Mouse (Mus musculus): ENCODE results near the gene Scimp. TPM values are rescaled to one million over a fixed set of nuclear protein-coding genes. Genes with fewer than 3 reads are reported as not detected.

The Scimp gene
- polyA plus RNA-seq (2012; fragmentation: generic; extraction: Trizol) = not detected
- long read RNA-seq, experiment 1 = 0 reads
- long read RNA-seq, experiment 2 = 0 reads

GRCm38 (mm10) chr11:70812365-70812764 is at the start of gene Scimp:
TSS of gene Scimp (minus strand) at chr11:70812586.
- no peaks in the 10 kb centered on the region for H3K27me3 ChIP-seq (ENCODE audit: control insufficient read depth, insufficient read depth, insufficient read length)
- no peak for TF ChIP-seq MAX (IDR thresholded peaks at IDR 0.05)
- TF ChIP-seq CTCF (IDR thresholded peaks at IDR 0.05; ENCODE audit: control insufficient read depth, insufficient read depth, insufficient read length) = no peak
- TF ChIP-seq MYOG (IDR thresholded peaks at IDR 0.05; ENCODE audit: control insufficient read depth, extremely low read depth, insufficient read length) = no peak
- no peak for TF ChIP-seq CEBPB (IDR thresholded peaks at IDR 0.05; ENCODE audit: low read depth)
- TF ChIP-seq USF1 (IDR thresholded peaks at IDR 0.05; ENCODE audit: low read depth) = no peak
- TF ChIP-seq FOSL1 (IDR thresholded peaks at IDR 0.05; ENCODE audit: insufficient read depth, low read length, poor library complexity, severe bottlenecking) = no peak
- TF ChIP-seq MYOD1 (IDR thresholded peaks at IDR 0.05; ENCODE audit: control insufficient read depth, insufficient read length, low read depth) = no peak
- H3K79me2 ChIP-seq (ENCODE audit: control insufficient read depth, insufficient read depth) = no peaks in the 10 kb centered on the region
- H3K36me3 ChIP-seq (ENCODE audit: control insufficient read depth, insufficient read depth) = no peaks in the 10 kb centered on the region
- H3K79me3 ChIP-seq (ENCODE audit: low read depth) = no peaks in the 10 kb centered on the region
- no peak within 1 kb of the TSS for H3K4me3 ChIP-seq (ENCODE audit: insufficient read depth, poor library complexity, severe bottlenecking)
- H3ac ChIP-seq (ENCODE audit: control insufficient read depth, insufficient read length, low read depth) = no peak within 1 kb of the TSS

- H3K79me3 ChIP-seq (ENCODE audit: low read depth) = peaks cover 58% of the 10 kb centered on the region
- TF ChIP-seq MAX (IDR thresholded peaks at IDR 0.05) (no peak), USF1 (IDR thresholded peaks at IDR 0.05; ENCODE audit: low read depth) (no peak), CEBPB (IDR thresholded peaks at IDR 0.05; ENCODE audit: low read depth) (no peak), CTCF (IDR thresholded peaks at IDR 0.05; ENCODE audit: control insufficient read depth, insufficient read depth, insufficient read length) (no peak), FOSL1 (IDR thresholded peaks at IDR 0.05; ENCODE audit: insufficient read depth, low read length, poor library complexity, severe bottlenecking) (no peak), MYOD1 (IDR thresholded peaks at IDR 0.05; ENCODE audit: control insufficient read depth, insufficient read length, low read depth) (no peak), MYOG (IDR thresholded peaks at IDR 0.05; ENCODE audit: control insufficient read depth, extremely low read depth, insufficient read length) (no peak)
Observed at GRCm38 (mm10) chr11:70860371-70860770, 48.0 kb upstream of the Scimp start.

GRCm38 (mm10) chr11:70846029-70846428 is 33.6 kb upstream of the Scimp start:
- Histone ChIP-seq H3K79me2 (ENCODE audit: control insufficient read depth, insufficient read depth) (peaks cover 65% of the 10 kb centered on the region), H3K79me3 (ENCODE audit: low read depth) (peaks cover 55% of the 10 kb centered on the region), H3ac (ENCODE audit: control insufficient read depth, insufficient read length, low read depth) (no peak overlapping the region), H3K36me3 (ENCODE audit: control insufficient read depth, insufficient read depth) (peaks cover 9% of the 10 kb centered on the region), H3K27me3 (ENCODE audit: control insufficient read depth, insufficient read depth, insufficient read length) (no peaks in the 10 kb centered on the region), H3K4me3 (ENCODE audit: insufficient read depth, poor library complexity, severe bottlenecking) (peak overlapping the region; percentile 93)
- TF ChIP-seq MYOG (IDR thresholded peaks at IDR 0.05; ENCODE audit: control insufficient read depth, extremely low read depth, insufficient read length) (no peak), MAX (IDR thresholded peaks at IDR 0.05) (no peak), CEBPB (IDR thresholded peaks at IDR 0.05; ENCODE audit: low read depth) (no peak), MYOD1 (IDR thresholded peaks at IDR 0.05; ENCODE audit: control insufficient read depth, insufficient read length, low read depth) (no peak), FOSL1 (IDR thresholded peaks at IDR 0.05; ENCODE audit: insufficient read depth, low read length, poor library complexity, severe bottlenecking) (no peak), CTCF (IDR thresholded peaks at IDR 0.05; ENCODE audit: control insufficient read depth, insufficient read depth, insufficient read length) (no peak)

More at GRCm38 (mm10) chr11:70860371-70860770, 48.0 kb upstream of the Scimp start:
- Histone ChIP-seq H3K36me3 (ENCODE audit: control insufficient read depth, insufficient read depth) (no peaks in the 10 kb centered on the region), H3K27me3 (ENCODE audit: control insufficient read depth, insufficient read depth, insufficient read length) (no peaks in the 10 kb centered on the region), H3K79me2 (ENCODE audit: control insufficient read depth, insufficient read depth) (peaks cover 100% of the 10 kb centered on the region), H3ac (ENCODE audit: control insufficient read depth, insufficient read length, low read depth) (no peak overlapping the region), H3K4me3 (ENCODE audit: insufficient read depth, poor library complexity, severe bottlenecking) (no peak overlapping the region)

GRCm38 (mm10) chr11:70845457-70845978 is 33.1 kb upstream of the Scimp start:
- TF ChIP-seq MAX (IDR thresholded peaks at IDR 0.05) = no peak
- TF ChIP-seq CEBPB (IDR thresholded peaks at IDR 0.05; ENCODE audit: low read depth) = no peak
- TF ChIP-seq CTCF (IDR thresholded peaks at IDR 0.05; ENCODE audit: control insufficient read depth, insufficient read depth, insufficient read length) = no peak
- TF ChIP-seq FOSL1 (IDR thresholded peaks at IDR 0.05; ENCODE audit: insufficient read depth, low read length, poor library complexity, severe bottlenecking) = no peak
- TF ChIP-seq MYOG (IDR thresholded peaks at IDR 0.05; ENCODE audit: control insufficient read depth, extremely low read depth, insufficient read length) = no peak
- TF ChIP-seq MYOD1 (IDR thresholded peaks at IDR 0.05; ENCODE audit: control insufficient read depth, insufficient read length, low read depth) = no peak
- no peak for TF ChIP-seq USF1 (IDR thresholded peaks at IDR 0.05; ENCODE audit: low read depth)
- H3K79me3 ChIP-seq (ENCODE audit: low read depth) = peaks cover 49% of the 10 kb centered on the region
- H3K36me3 ChIP-seq (ENCODE audit: control insufficient read depth, insufficient read depth) = peaks cover 9% of the 10 kb centered on the region
- H3K79me2 ChIP-seq (ENCODE audit: control insufficient read depth, insufficient read depth) = peaks cover 60% of the 10 kb centered on the region
- H3ac ChIP-seq (ENCODE audit: control insufficient read depth, insufficient read length, low read depth) = peak overlapping the region; percentile 84
- no peaks in the 10 kb centered on the region for H3K27me3 ChIP-seq (ENCODE audit: control insufficient read depth, insufficient read depth, insufficient read length)
- H3K4me3 ChIP-seq (ENCODE audit: insufficient read depth, poor library complexity, severe bottlenecking) = peak overlapping the region; percentile 93

GRCm38 (mm10) chr11:70844559-70845456 is 32.4 kb upstream of the Scimp start, which contains the start of gene Rabep1:
TSS of gene Rabep1 (plus strand) at chr11:70844778.
- Histone ChIP-seq H3K79me2 (ENCODE audit: control insufficient read depth, insufficient read depth) (peaks cover 53% of the 10 kb centered on the region), H3K79me3 (ENCODE audit: low read depth) (peaks cover 42% of the 10 kb centered on the region), H3K27me3 (ENCODE audit: control insufficient read depth, insufficient read depth, insufficient read length) (no peaks in the 10 kb centered on the region), H3K4me3 (ENCODE audit: insufficient read depth, poor library complexity, severe bottlenecking) (peak within 1 kb of the TSS; percentile 93), H3K36me3 (ENCODE audit: control insufficient read depth, insufficient read depth) (peaks cover 7% of the 10 kb centered on the region), H3ac (ENCODE audit: control insufficient read depth, insufficient read length, low read depth) (peak within 1 kb of the TSS; percentile 84)
- peak; percentile 97 for TF ChIP-seq USF1 (IDR thresholded peaks at IDR 0.05; ENCODE audit: low read depth)
- no peak for TF ChIP-seq FOSL1 (IDR thresholded peaks at IDR 0.05; ENCODE audit: insufficient read depth, low read length, poor library complexity, severe bottlenecking)
- TF ChIP-seq MAX (IDR thresholded peaks at IDR 0.05) = peak; percentile 60

Data from C2C12 (cell line).